ENCODE assay signal across 11 mouse cellular contexts in genomic region chr2:172005970-172006369, GRCm38 (mm10). TPM values are rescaled to one million over a fixed set of nuclear protein-coding genes. Genes with fewer than 3 reads are reported as not detected.
DNase-seq lines count a peak whose midpoint lies in the region; ATAC-seq lines count a peak whose summit lies in the region.
"Had no signal": no experiment of that assay in that cellular context is flagged by ENCODE, and none has a peak within 500 bp of the region (broad histone marks: within the 10 kb centered on the region; RNA-seq: fewer than 3 reads in every experiment).

No protein-coding gene starts in this region.

- H3K4me3 ChIP-seq in embryonic facial prominence, embryonic 14.5 days (ENCODE audit: low read depth, low read length): no peak overlapping the region
- H3K4me3 ChIP-seq in intestine, embryonic 15.5 days (replicated peaks): no peak overlapping the region
- H3K4me3 ChIP-seq in midbrain, embryonic 14.5 days (replicated peaks; ENCODE audit: low read depth, low read length): no peak overlapping the region
- H3K4me3 ChIP-seq: midbrain, embryonic 12.5 days had no signal

- H3K27ac ChIP-seq in embryonic facial prominence, embryonic 14.5 days (replicated peaks; ENCODE audit: low read depth, low read length): no peak overlapping the region
- peak overlapping the region; percentile 54; the same call in 1 of the 2 replicates for H3K27ac ChIP-seq in intestine, embryonic 15.5 days
- no peak overlapping the region for H3K27ac ChIP-seq in midbrain, embryonic 14.5 days (replicated peaks; ENCODE audit: low read depth, low read length)
- H3K27ac ChIP-seq: midbrain, embryonic 12.5 days had no signal

- no peaks in the 10 kb centered on the region for H3K9me3 ChIP-seq in embryonic facial prominence, embryonic 14.5 days (ENCODE audit: control insufficient read depth, low read length)
- H3K9me3 ChIP-seq in intestine, embryonic 15.5 days: no peaks in the 10 kb centered on the region
- H3K9me3 ChIP-seq in midbrain, embryonic 14.5 days (ENCODE audit: control insufficient read depth, low read length): no peaks in the 10 kb centered on the region
- H3K9me3 ChIP-seq: midbrain, embryonic 12.5 days had no signal

- no peak overlapping the region for H3K4me2 ChIP-seq in embryonic facial prominence, embryonic 14.5 days (ENCODE audit: low read depth, low read length)
- H3K4me2 ChIP-seq in intestine, embryonic 15.5 days (replicated peaks): no peak overlapping the region
- H3K4me2 ChIP-seq in midbrain, embryonic 14.5 days (ENCODE audit: low read length): peak overlapping the region; percentile 8; the same call in 1 of the 2 replicates
- H3K4me2 ChIP-seq: midbrain, embryonic 12.5 days had no signal

- no peaks in the 10 kb centered on the region for H3K36me3 ChIP-seq in embryonic facial prominence, embryonic 14.5 days (ENCODE audit: control insufficient read depth, insufficient read depth, low read length)
- no peaks in the 10 kb centered on the region for H3K36me3 ChIP-seq in intestine, embryonic 15.5 days
- H3K36me3 ChIP-seq in midbrain, embryonic 14.5 days (ENCODE audit: control insufficient read depth, insufficient read depth, low read length): no peaks in the 10 kb centered on the region
- H3K36me3 ChIP-seq: midbrain, embryonic 12.5 days had no signal

- ATAC-seq in embryonic facial prominence, embryonic 14.5 days (ENCODE audit: low read depth): peak; percentile 26; the same call in 1 of the 2 replicates
- ATAC-seq in intestine, embryonic 15.5 days: peak; percentile 75; the same call in 1 of the 2 replicates
- no peak for ATAC-seq in midbrain, embryonic 14.5 days (ENCODE audit: low FRiP score, low TSS enrichment)
- ATAC-seq: Patski had no signal

- no peaks in the 10 kb centered on the region for H3K27me3 ChIP-seq in embryonic facial prominence, embryonic 14.5 days (replicated peaks; ENCODE audit: control insufficient read depth, insufficient read depth, low read length)
- no peaks in the 10 kb centered on the region for H3K27me3 ChIP-seq in intestine, embryonic 15.5 days (replicated peaks)
- H3K27me3 ChIP-seq in midbrain, embryonic 14.5 days (ENCODE audit: control insufficient read depth, insufficient read depth, low read length): no peaks in the 10 kb centered on the region
- H3K27me3 ChIP-seq: Patski had no signal

- H3K4me1 ChIP-seq in embryonic facial prominence, embryonic 14.5 days (ENCODE audit: control insufficient read depth, insufficient read depth, low read length): no peaks in the 10 kb centered on the region
- peaks cover 19% of the 10 kb centered on the region for H3K4me1 ChIP-seq in intestine, embryonic 15.5 days (replicated peaks)
- H3K4me1 ChIP-seq in midbrain, embryonic 14.5 days (ENCODE audit: control insufficient read depth, insufficient read depth, low read length): no peaks in the 10 kb centered on the region
- H3K4me1 ChIP-seq: midbrain, embryonic 12.5 days had no signal

- 23% methylated on average over 7 of the region's 7 CpGs for WGBS in embryonic facial prominence, embryonic 14.5 days
- 5% methylated on average over 7 of the region's 7 CpGs for WGBS in intestine, embryonic 15.5 days
- WGBS in midbrain, embryonic 14.5 days: 37% methylated on average over 7 of the region's 7 CpGs

- peak; percentile 4 to 12 for DNase-seq in layer of hippocampus, adult 8-10 months (ENCODE audit: low spot score in 2 of 2)
- DNase-seq in layer of hippocampus, adult 9-10 months (ENCODE audit: low spot score): no peak
- DNase-seq in embryonic facial prominence, embryonic 14.5 days (ENCODE audit: low spot score): peak; percentile 62
- DNase-seq in midbrain, embryonic 14.5 days: peak; percentile 77
- no peak for DNase-seq in spleen, adult 18-20 months
- no peak for DNase-seq in B cell, adult 2 months
- DNase-seq: gastrocnemius, postnatal 36 days had no signal

- H3K9ac ChIP-seq in embryonic facial prominence, embryonic 14.5 days (ENCODE audit: low read depth, low read length): no peak overlapping the region
- H3K9ac ChIP-seq in intestine, embryonic 15.5 days: no peak overlapping the region
- no peak overlapping the region for H3K9ac ChIP-seq in midbrain, embryonic 14.5 days (replicated peaks; ENCODE audit: low read length)
- H3K9ac ChIP-seq: midbrain, embryonic 12.5 days had no signal

RNA-seq across cellular contexts. Expression of gene Cbln4, which starts 37.3 kb away (rescaled TPM):
- 10 to 100 TPM in 2 of 4 experiments, 1 to 10 TPM in 2; 8.0 to 10.9 (median 10.0) TPM for total RNA-seq in layer of hippocampus, adult 8-10 months (2022)
- 1.0 and 1.3 TPM in 2 replicates for polyA plus RNA-seq in embryonic facial prominence, embryonic 14.5 days (2014; fragmentation: Nextera tagmentation; extraction: Ambion mirVana)
- 0.05 and 0.15 TPM in 2 replicates for polyA plus RNA-seq in intestine, embryonic 15.5 days (2015; fragmentation: Nextera tagmentation; extraction: Ambion mirVana)
- polyA plus RNA-seq in midbrain, embryonic 14.5 days (2014; fragmentation: Nextera tagmentation; extraction: Ambion mirVana): 29.0 and 34.7 TPM in 2 replicates
- total RNA-seq: gastrocnemius, postnatal 36 days had no signal
- polyA plus RNA-seq: Patski; spleen, adult 2 months had no signal

Comparison
In these comparisons a context has a peak if more than half of its experiments do, and no peak if none do; other contexts are left out.
1. DNase-seq: peak in layer of hippocampus, adult 8-10 months (2 of 2), embryonic facial prominence, embryonic 14.5 days (single experiment) and midbrain, embryonic 14.5 days (single experiment); none in layer of hippocampus, adult 9-10 months (single experiment), spleen, adult 18-20 months (0 of 2) and B cell, adult 2 months (0 of 2).
2. RNA of gene Cbln4, which starts 37.3 kb away (polyA plus RNA-seq): 29.0 to 34.7 TPM in midbrain, embryonic 14.5 days; 1.0 to 1.3 TPM in embryonic facial prominence, embryonic 14.5 days and 0.05 to 0.15 TPM in intestine, embryonic 15.5 days; every median in the first group is over 10 times any median in the second.